Comparison of ENCODE assay signal across 15 mouse cellular contexts in the genomic region with DNA sequence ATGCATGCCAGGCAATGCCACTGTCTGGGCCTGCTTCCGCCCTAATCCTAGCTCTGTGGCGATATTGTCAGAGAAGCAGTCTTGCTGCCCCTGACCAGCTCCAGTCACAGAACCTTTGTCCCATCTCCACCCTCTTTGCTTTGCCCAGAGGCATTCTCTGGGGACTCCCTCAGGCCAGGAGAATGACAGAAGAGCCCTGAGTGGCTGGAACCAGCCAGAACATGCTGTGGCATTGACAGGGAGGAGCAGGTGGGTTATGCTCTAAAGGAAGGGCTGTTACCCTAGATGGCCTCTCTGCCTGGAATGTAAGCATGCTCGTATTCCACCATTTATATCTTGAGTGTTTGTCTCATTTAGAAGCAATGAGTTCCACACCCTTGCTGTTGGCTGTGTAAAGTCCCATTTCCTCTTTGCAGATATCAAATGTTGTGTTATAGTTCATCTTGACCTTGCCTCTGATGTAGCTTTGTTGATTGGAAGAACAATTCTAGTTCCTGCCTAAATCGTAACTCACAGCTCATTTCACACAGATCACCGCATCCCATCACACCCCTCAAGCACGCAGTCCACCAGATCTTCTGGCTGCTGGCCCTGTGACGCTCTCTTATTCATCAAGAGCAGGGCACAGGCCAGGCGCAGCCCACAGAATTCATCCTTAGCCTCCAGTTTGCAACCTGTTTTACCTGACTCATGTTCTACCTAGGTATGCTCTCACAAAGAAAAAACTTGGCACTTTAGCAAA. TPM values are rescaled to one million over a fixed set of nuclear protein-coding genes. Genes with fewer than 3 reads are reported as not detected.
A peak's percentile ranks its signal among the peaks of the same experiment; 100 is the strongest.
DNase-seq lines count a peak whose midpoint lies in the region; ATAC-seq and TF ChIP-seq lines count a peak whose summit lies in the region.
"Had no signal": no experiment of that assay in that cellular context is flagged by ENCODE, and none has a peak within 500 bp of the region (broad histone marks: within the 10 kb centered on the region; RNA-seq: fewer than 3 reads in every experiment).

No protein-coding gene starts in this region.

- no peak overlapping the region for H3K9ac ChIP-seq in intestine, postnatal 0 days (ENCODE audit: low read depth, low read length)
- H3K9ac ChIP-seq in intestine, embryonic 16.5 days (ENCODE audit: low read depth, low read length), result no peak overlapping the region
- H3K9ac ChIP-seq in heart, embryonic 16.5 days (ENCODE audit: low read length), result peak overlapping the region; percentile 47
- peak overlapping the region; percentile 82 for H3K9ac ChIP-seq in liver, embryonic 16.5 days (ENCODE audit: low read depth, low read length)
- H3K9ac ChIP-seq: midbrain, embryonic 12.5 days; neural tube, embryonic 15.5 days had no signal

- H3K36me3 ChIP-seq in intestine, postnatal 0 days (ENCODE audit: control insufficient read depth, insufficient read depth), result no peaks in the 10 kb centered on the region
- H3K36me3 ChIP-seq in intestine, embryonic 16.5 days (ENCODE audit: control insufficient read depth, insufficient read depth, low read length), result no peaks in the 10 kb centered on the region
- peaks cover 28% of the 10 kb centered on the region for H3K36me3 ChIP-seq in heart, embryonic 16.5 days (ENCODE audit: control insufficient read depth, insufficient read depth)
- H3K36me3 ChIP-seq in liver, embryonic 16.5 days (ENCODE audit: control insufficient read depth, insufficient read depth), result no peaks in the 10 kb centered on the region
- H3K36me3 ChIP-seq: midbrain, embryonic 12.5 days; neural tube, embryonic 15.5 days had no signal

- no peaks in the 10 kb centered on the region for H3K4me1 ChIP-seq in intestine, postnatal 0 days (replicated peaks; ENCODE audit: control insufficient read depth, insufficient read depth, low read length)
- no peaks in the 10 kb centered on the region for H3K4me1 ChIP-seq in intestine, embryonic 16.5 days (ENCODE audit: control insufficient read depth, insufficient read depth, low read length)
- peaks cover 68% of the 10 kb centered on the region for H3K4me1 ChIP-seq in heart, embryonic 16.5 days (ENCODE audit: control insufficient read depth, insufficient read depth, low read length)
- H3K4me1 ChIP-seq in liver, embryonic 16.5 days (ENCODE audit: control insufficient read depth, low read depth, low read length), result peaks cover 57% of the 10 kb centered on the region
- H3K4me1 ChIP-seq: midbrain, embryonic 12.5 days; neural tube, embryonic 15.5 days had no signal

- H3K27me3 ChIP-seq in intestine, postnatal 0 days (replicated peaks; ENCODE audit: control insufficient read depth, insufficient read depth, low read length), result no peaks in the 10 kb centered on the region
- no peaks in the 10 kb centered on the region for H3K27me3 ChIP-seq in intestine, embryonic 16.5 days (replicated peaks; ENCODE audit: control insufficient read depth, insufficient read depth, low read length)
- H3K27me3 ChIP-seq in heart, embryonic 16.5 days (ENCODE audit: control insufficient read depth, insufficient read depth, low read length), result no peaks in the 10 kb centered on the region
- H3K27me3 ChIP-seq in liver, embryonic 16.5 days (ENCODE audit: control insufficient read depth, insufficient read depth, low read depth, low read length), result no peaks in the 10 kb centered on the region
- H3K27me3 ChIP-seq: midbrain, embryonic 12.5 days; neural tube, embryonic 15.5 days had no signal

- H3K4me3 ChIP-seq in intestine, postnatal 0 days (ENCODE audit: low read depth, low read length), result no peak overlapping the region
- H3K4me3 ChIP-seq in intestine, embryonic 16.5 days (ENCODE audit: low read length), result no peak overlapping the region
- H3K4me3 ChIP-seq in heart, embryonic 16.5 days (ENCODE audit: low read length), result no peak overlapping the region
- peak overlapping the region; percentile 67 for H3K4me3 ChIP-seq in liver, embryonic 16.5 days (ENCODE audit: low read depth, low read length)
- no peak overlapping the region for H3K4me3 ChIP-seq in layer of hippocampus, adult 2 months
- H3K4me3 ChIP-seq: midbrain, embryonic 12.5 days; neural tube, embryonic 15.5 days had no signal

- no peak for TF ChIP-seq CTCF in intestine, postnatal 0 days (IDR thresholded peaks at IDR 0.05; ENCODE audit: low read depth)
- no peak for TF ChIP-seq CTCF in layer of hippocampus, adult 2 months (conservative IDR thresholded peaks at IDR 0.05)

- no peak overlapping the region for H3K27ac ChIP-seq in intestine, postnatal 0 days (ENCODE audit: low read depth, low read length)
- H3K27ac ChIP-seq in intestine, embryonic 16.5 days (ENCODE audit: low read length), result no peak overlapping the region
- H3K27ac ChIP-seq in heart, embryonic 16.5 days (ENCODE audit: low read length), result peak overlapping the region; percentile 17
- peak overlapping the region; percentile 98 for H3K27ac ChIP-seq in liver, embryonic 16.5 days (ENCODE audit: low read length)
- no peak overlapping the region for H3K27ac ChIP-seq in layer of hippocampus, adult 2 months
- H3K27ac ChIP-seq: midbrain, embryonic 12.5 days; neural tube, embryonic 15.5 days had no signal

- peak; percentile 80 for DNase-seq in gastrocnemius, adult 18-20 months (ENCODE audit: low spot score)
- no peak for DNase-seq in lung, postnatal 4 days
- DNase-seq in layer of hippocampus, adult 2 months (ENCODE audit: low spot score in 2 of 2), result no peak
- no peak for DNase-seq in spleen, postnatal 36 days (ENCODE audit: low spot score in 2 of 2)

- no peaks in the 10 kb centered on the region for H3K9me3 ChIP-seq in intestine, postnatal 0 days (ENCODE audit: control insufficient read depth)
- no peaks in the 10 kb centered on the region for H3K9me3 ChIP-seq in intestine, embryonic 16.5 days (ENCODE audit: control insufficient read depth, low read length)
- no peaks in the 10 kb centered on the region for H3K9me3 ChIP-seq in heart, embryonic 16.5 days (replicated peaks; ENCODE audit: control insufficient read depth, low read length)
- H3K9me3 ChIP-seq in liver, embryonic 16.5 days (replicated peaks; ENCODE audit: control insufficient read depth, low read length), result no peaks in the 10 kb centered on the region
- H3K9me3 ChIP-seq: midbrain, embryonic 12.5 days; neural tube, embryonic 15.5 days had no signal

- H3K4me2 ChIP-seq in intestine, postnatal 0 days (replicated peaks; ENCODE audit: low read depth), result no peak overlapping the region
- H3K4me2 ChIP-seq in intestine, embryonic 16.5 days (ENCODE audit: low read depth, low read length), result no peak overlapping the region
- H3K4me2 ChIP-seq in heart, embryonic 16.5 days (ENCODE audit: low read depth, low read length), result peak overlapping the region; percentile 23; the same call in 1 of the 2 replicates
- peak overlapping the region; percentile 73 for H3K4me2 ChIP-seq in liver, embryonic 16.5 days (ENCODE audit: low read depth, low read length)
- H3K4me2 ChIP-seq: midbrain, embryonic 12.5 days; neural tube, embryonic 15.5 days had no signal

- 0 out of 2 replicates have a peak, but pooled peaks have one; percentile 6 for ATAC-seq in intestine, postnatal 0 days
- ATAC-seq in intestine, embryonic 16.5 days, result no peak
- no peak for ATAC-seq in heart, embryonic 16.5 days (replicated peaks; ENCODE audit: extremely low read depth, insufficient read depth, low FRiP score)
- no peak for ATAC-seq in liver, embryonic 16.5 days (ENCODE audit: low read depth)
- ATAC-seq: inflammation-experienced regulatory T-cells, adult 6 months had no signal

- 72% methylated on average over 8 of the region's 8 CpGs for WGBS in intestine, postnatal 0 days
- WGBS in intestine, embryonic 16.5 days, result 78% methylated on average over 8 of the region's 8 CpGs
- WGBS in heart, embryonic 16.5 days, result 54% methylated on average over 8 of the region's 8 CpGs
- WGBS in liver, embryonic 16.5 days (ENCODE audit: insufficient replicate concordance), result 72% methylated on average over 8 of the region's 8 CpGs

RNA-seq across cellular contexts. Expression of gene Popdc2, which starts 8.8 kb away (rescaled TPM):
- polyA plus RNA-seq in intestine, postnatal 0 days (2015; fragmentation: Nextera tagmentation; extraction: Ambion mirVana), result 16.6 and 16.9 TPM in 2 replicates
- 15.0 and 20.2 TPM in 2 replicates for polyA plus RNA-seq in intestine, embryonic 16.5 days (2015; fragmentation: Nextera tagmentation; extraction: Ambion mirVana)
- total RNA-seq in gastrocnemius, adult 18-20 months (2021), result 10 to 100 TPM; 51.5 to 55.8 TPM
- polyA plus RNA-seq in heart, embryonic 16.5 days (2015; fragmentation: Nextera tagmentation; extraction: Ambion mirVana), result 421 and 423 TPM in 2 replicates
- 21.8 and 26.4 TPM in 2 replicates for polyA plus RNA-seq in liver, embryonic 16.5 days (2015; fragmentation: Nextera tagmentation; extraction: Ambion mirVana)
- total RNA-seq in layer of hippocampus, adult 2 months (2021), result under 1 TPM; 0.44 to 0.49 TPM

RNA-seq across cellular contexts. Expression of gene Gm21987, which starts 24.0 kb away (rescaled TPM):
- polyA plus RNA-seq in intestine, postnatal 0 days (2015; fragmentation: Nextera tagmentation; extraction: Ambion mirVana), result 0.38 TPM in 1 of 2 replicates, not detected in the other
- 0.54 and 1.6 TPM in 2 replicates for polyA plus RNA-seq in intestine, embryonic 16.5 days (2015; fragmentation: Nextera tagmentation; extraction: Ambion mirVana)
- total RNA-seq in gastrocnemius, adult 18-20 months (2021), result not detected
- 2.3 and 4.6 TPM in 2 replicates for polyA plus RNA-seq in heart, embryonic 16.5 days (2015; fragmentation: Nextera tagmentation; extraction: Ambion mirVana)
- not detected in 2 replicates for polyA plus RNA-seq in liver, embryonic 16.5 days (2015; fragmentation: Nextera tagmentation; extraction: Ambion mirVana)
- not detected for total RNA-seq in layer of hippocampus, adult 2 months (2021)
- total RNA-seq: layer of hippocampus, adult 18-20 months; liver, adult 2 months had no signal
- polyA plus RNA-seq: inflammation-experienced regulatory T-cells, adult 6 months; liver, adult 2 months; midbrain, embryonic 12.5 days; neural tube, embryonic 15.5 days; small intestine, adult 2 months; thymus, postnatal 0 days had no signal

RNA-seq across cellular contexts. Expression of gene Cox17, which starts 24.0 kb away (rescaled TPM):
- 557 and 587 TPM in 2 replicates for polyA plus RNA-seq in intestine, postnatal 0 days (2015; fragmentation: Nextera tagmentation; extraction: Ambion mirVana)
- polyA plus RNA-seq in intestine, embryonic 16.5 days (2015; fragmentation: Nextera tagmentation; extraction: Ambion mirVana), result 223 and 249 TPM in 2 replicates
- total RNA-seq in gastrocnemius, adult 18-20 months (2021), result 100 to 1,000 TPM; 176 to 177 TPM
- polyA plus RNA-seq in heart, embryonic 16.5 days (2015; fragmentation: Nextera tagmentation; extraction: Ambion mirVana), result 256 and 261 TPM in 2 replicates
- polyA plus RNA-seq in liver, embryonic 16.5 days (2015; fragmentation: Nextera tagmentation; extraction: Ambion mirVana), result 209 and 258 TPM in 2 replicates
- 100 to 1,000 TPM; 123 to 126 TPM for total RNA-seq in layer of hippocampus, adult 2 months (2021)

RNA-seq across cellular contexts. Expression of gene Maats1, which starts 28.9 kb away (rescaled TPM):
- polyA plus RNA-seq in intestine, postnatal 0 days (2015; fragmentation: Nextera tagmentation; extraction: Ambion mirVana), result 0.88 and 1.0 TPM in 2 replicates
- polyA plus RNA-seq in intestine, embryonic 16.5 days (2015; fragmentation: Nextera tagmentation; extraction: Ambion mirVana), result 0.18 and 0.31 TPM in 2 replicates
- total RNA-seq in gastrocnemius, adult 18-20 months (2021), result not detected
- 0.12 and 0.50 TPM in 2 replicates for polyA plus RNA-seq in heart, embryonic 16.5 days (2015; fragmentation: Nextera tagmentation; extraction: Ambion mirVana)
- 0.06 TPM in 1 of 2 replicates, not detected in the other for polyA plus RNA-seq in liver, embryonic 16.5 days (2015; fragmentation: Nextera tagmentation; extraction: Ambion mirVana)
- 1 to 10 TPM; 1.1 to 1.3 TPM for total RNA-seq in layer of hippocampus, adult 2 months (2021)
- total RNA-seq: liver, adult 2 months had no signal
- polyA plus RNA-seq: liver, adult 2 months had no signal

Comparison
In these comparisons a context has a peak if more than half of its experiments do, and no peak if none do; other contexts are left out.
1. H3K27ac ChIP-seq: peak in heart, embryonic 16.5 days (single experiment) and liver, embryonic 16.5 days (single experiment); none in intestine, postnatal 0 days (single experiment), intestine, embryonic 16.5 days (single experiment) and layer of hippocampus, adult 2 months (single experiment).
2. H3K4me2 ChIP-seq: peak in heart, embryonic 16.5 days (single experiment) and liver, embryonic 16.5 days (single experiment); none in intestine, postnatal 0 days (single experiment) and intestine, embryonic 16.5 days (single experiment).
3. H3K9ac ChIP-seq: peak in heart, embryonic 16.5 days (single experiment) and liver, embryonic 16.5 days (single experiment); none in intestine, postnatal 0 days (single experiment) and intestine, embryonic 16.5 days (single experiment).
4. RNA of gene Popdc2, which starts 8.8 kb away (polyA plus RNA-seq): 421 to 423 TPM in heart, embryonic 16.5 days; 21.8 to 26.4 TPM in liver, embryonic 16.5 days, 15.0 to 20.2 TPM in intestine, embryonic 16.5 days and 16.6 to 16.9 TPM in intestine, postnatal 0 days; every median in the first group is over 10 times any median in the second.